Mouse (Mus musculus) left cerebral cortex, postnatal 4 days (tissue): Measurements from ENCODE around the gene Kat2b. TPM values are rescaled to one million over a fixed set of nuclear protein-coding genes. Genes with fewer than 3 reads are reported as not detected.
"Not testable (repeated sequence)": the region's sequence is repeated elsewhere in the genome, so short reads cannot be mapped to it uniquely, and the experiment has no call there.

ENCODE experiments used
- DNase-seq: peaks from one replicate; pipeline ENCODE4 v3.0.0-alpha.2; 2022
- intact Hi-C: fragments of 180-260 bp; cut with DNase I; formaldehyde crosslinking; loops from one replicate; pipeline ENCODE4 v1.15.1; 2025
- total RNA-seq, 2 experiments: library from RNA; stranded (reverse); gene quantifications; 2 replicates each; pipeline ENCODE4 v1.2.3; 2021

Kat2b gene
- total RNA-seq, 2 experiments from 2014 or later: 14.2 to 14.4 TPM

DNA sequence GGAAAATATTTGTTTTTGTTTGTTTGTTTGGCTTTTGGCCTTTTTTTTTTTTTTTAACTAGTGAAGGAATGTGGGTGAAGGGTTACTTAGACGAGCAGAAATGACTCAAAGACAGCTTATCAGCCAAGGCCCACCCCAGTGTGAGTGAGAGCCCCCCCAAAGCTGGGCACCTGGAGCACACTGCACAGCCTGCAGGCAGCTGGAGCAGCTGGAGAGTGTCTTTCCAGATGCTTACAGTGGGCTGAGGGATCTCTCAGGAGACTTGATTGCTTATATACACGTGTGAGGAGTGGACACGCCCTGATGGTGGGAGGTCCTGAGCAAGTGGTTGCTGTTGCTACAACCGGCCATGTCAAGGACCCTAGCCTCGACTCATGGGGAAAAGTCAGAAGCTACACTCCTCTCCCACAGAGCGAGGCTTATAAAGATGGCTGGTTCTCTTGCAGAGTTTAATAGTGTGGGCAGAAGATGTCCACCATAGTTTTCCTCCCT, 89.8 kb downstream of the Kat2b start:
- DNase-seq: no peak
- intact Hi-C loops: no loop called here

DNA sequence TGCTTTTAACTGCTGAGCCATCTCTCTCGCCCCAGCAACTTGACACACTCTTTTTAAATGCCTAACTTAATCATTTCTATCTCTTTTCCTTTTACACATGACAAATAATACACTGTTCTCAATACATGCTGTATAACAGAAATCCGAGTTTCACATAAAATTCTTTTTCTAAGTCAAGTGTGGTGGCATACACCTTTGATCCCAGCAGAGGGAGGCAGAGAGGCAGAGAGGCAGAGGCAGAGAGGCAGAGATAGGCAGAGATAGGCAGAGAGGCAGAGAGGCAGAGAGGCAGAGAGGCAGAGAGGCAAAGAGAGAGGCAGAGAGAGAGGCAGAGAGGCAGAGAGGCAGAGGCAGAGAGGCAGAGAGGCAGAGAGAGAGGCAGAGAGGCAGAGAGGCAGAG, 90.7 kb downstream of the Kat2b start:
- DNase-seq, intact Hi-C loops: not testable (repeated sequence)

DNA sequence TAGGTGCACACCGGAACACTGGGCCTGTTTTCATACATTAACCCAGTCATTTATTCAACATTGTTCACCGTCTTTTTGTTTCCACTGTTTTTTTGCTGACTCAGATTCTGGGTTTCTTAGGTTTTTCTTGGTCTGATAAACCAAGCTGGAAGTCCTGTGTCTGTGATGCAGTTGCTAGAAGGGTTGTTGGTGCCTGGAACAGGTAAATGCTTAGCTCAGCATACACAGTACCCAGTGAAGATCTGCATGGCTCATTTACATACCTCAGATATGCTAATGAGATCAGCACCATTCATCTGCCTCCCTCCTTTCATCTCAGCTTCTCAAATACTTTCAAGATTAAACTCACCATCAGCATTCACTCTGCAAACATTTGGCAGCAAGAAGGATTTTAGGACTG, 92.0 kb downstream of the Kat2b start:
- intact Hi-C loops: no loop called here
- no peak for DNase-seq

DNA sequence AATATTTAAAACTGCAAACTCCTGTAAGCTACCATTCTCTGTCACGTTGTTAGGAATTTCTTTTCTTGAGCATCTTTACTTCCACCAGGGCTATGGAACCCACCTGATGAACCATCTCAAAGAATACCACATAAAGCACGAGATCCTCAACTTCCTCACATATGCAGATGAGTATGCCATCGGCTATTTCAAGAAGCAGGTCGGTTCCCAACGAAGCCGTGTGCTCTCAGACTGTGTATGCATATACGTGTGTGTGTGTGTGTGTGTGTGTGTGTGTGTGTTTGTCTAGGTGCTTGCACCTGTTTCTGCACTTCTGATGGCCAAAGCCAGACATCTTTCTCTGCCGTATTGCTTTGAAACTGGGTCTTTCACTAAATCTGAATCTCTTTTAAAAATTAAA, 92.6 kb downstream of the Kat2b start:
- intact Hi-C loops: no loop called here
- no peak for DNase-seq

DNA sequence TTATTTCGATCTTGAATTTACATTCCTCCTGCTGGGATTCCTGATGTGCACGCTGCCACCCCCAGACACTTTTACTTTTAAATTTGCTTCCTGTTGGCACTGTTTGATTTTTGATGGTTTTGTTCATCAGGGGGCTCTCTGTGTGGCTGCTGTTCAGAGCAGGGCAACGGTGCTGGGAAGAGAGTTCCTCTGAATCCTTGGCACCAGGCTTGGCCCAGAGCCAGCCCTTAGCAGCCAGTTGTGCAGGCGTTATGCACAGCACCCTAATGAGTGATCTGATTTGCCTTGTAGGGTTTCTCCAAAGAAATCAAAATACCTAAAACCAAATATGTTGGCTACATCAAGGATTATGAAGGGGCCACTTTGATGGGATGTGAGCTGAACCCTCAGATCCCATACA, 93.1 kb downstream of the Kat2b start:
- intact Hi-C loops: no loop called here
- peak; percentile 61 for DNase-seq

DNA sequence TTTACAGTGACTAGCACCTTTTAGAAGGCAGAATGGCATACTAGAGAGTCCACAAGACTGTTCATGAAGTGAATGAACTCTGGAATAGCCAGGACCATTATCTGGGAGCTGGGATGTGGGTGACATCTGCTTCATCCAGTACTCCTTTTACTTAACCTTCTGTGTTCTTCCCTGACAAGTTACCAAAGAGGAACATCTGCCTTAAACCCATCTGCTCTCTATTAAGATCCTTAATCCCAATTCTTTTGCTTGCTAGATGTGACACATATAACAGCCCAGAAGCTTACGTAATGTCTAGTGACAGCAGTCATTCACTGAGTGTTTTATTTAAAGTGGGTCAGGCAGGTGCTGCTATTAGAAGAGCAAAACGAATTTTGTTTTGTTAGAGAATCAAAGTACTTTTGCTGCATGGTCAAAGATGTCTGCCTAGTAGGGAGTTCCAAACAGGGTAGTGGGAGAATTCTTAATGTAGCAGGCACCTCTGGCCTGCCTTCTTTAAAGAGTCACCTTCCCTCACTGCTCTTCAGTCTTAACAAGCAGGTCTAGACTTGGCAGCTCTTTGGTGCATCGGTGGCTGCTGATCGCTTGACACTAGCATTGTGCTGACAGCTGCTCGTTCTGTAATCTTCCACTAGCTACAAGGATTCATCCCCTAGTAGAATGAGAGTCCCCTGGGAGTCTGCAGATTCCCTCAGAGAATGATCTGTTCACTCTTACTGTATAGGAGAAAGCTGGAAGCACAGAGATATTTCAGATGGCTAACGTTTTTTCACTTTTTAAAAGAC, 94.6 kb downstream of the Kat2b start:
- intact Hi-C loops: no loop called here
- DNase-seq: no peak

DNA sequence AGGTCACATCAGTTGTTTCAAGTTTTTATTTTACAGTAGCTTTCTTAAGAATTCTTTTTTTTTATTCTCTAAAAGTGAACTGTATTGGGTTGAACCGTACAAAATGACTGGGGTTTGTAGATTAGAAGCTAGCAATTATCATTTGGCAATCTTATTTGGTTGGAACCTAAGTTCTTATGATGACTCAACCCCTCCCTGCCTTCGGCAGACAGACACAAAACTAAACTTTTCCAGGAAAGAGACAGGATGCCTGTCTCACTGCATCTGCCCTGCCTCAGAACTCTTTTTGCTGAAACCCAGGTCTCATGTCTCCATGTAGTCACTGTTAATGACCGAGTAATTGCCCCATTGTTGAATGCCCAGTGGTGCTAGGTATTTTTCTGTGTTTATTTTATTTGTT, 97.6 kb downstream of the Kat2b start:
- no peak for DNase-seq
- intact Hi-C loops: no loop called here

DNA sequence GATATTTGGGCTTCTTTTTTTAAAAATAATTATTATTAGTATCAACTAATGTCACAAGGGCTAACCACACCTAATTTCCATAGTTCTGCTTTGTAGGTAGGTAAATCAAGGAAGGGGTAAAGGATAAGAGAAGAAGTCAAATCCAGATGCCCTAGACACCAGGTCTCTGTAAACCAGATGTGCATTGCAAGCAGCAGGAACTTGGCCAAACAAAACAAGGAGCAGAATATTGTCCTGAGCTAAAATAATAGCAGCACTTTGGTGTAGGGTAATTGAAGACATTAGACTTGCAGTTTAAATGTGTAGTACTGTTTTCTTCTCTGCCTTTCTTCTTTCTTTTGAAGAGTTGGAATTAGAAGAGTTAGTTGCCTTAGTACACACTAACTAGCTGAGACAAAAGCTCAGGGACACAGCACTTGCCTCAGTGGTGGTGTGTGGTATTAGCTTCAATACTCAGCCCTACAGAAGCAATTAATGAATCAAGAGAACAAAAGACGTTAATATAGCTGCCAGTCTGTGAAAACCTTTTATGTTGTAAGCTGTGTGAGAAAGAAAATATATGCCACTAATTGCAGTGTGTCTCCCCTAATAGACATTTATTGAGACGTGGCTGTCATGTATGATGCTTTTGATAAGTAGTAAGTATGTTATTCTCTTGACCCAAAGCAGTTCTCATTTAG, 98.2 kb downstream of the Kat2b start:
- intact Hi-C loops: no loop called here
- DNase-seq: no peak

DNA sequence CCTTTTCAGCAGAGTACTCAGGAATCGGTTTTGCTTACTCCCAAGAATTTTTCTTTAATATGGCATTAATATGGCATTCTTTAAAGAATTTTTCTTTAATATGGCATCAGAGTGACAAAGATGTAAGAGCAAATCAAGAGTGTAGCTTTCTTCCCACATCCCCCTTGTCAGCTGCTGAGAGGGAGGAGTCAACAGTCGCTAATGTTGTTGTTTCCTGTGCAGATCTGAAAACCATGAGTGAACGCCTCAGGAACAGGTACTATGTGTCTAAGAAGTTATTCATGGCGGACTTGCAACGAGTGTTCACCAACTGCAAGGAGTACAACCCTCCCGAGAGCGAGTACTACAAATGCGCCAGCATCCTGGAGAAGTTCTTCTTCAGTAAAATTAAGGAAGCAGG, 103.8 kb downstream of the Kat2b start:
- no peak for DNase-seq

DNA sequence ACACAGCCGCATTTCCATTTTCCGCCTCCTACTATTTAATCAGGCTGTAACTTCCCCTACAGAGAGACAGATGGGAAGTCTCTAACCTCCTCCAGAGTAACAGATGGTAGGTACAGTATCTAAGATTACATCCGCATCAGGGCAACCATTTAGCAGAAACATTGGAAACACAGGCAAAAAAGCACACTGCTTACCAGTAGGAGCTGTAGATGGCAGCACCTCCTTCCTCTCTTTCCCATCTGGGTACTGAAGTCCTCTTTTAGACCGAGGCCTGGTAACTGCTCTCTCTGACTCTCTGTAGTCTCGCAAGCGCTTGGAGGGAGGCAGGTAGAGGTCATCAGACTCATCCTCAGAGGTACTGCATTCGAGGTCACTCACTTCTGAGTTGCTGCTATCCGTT, 112.1 kb downstream of the Kat2b start:
- intact Hi-C loops: no loop called here
- DNase-seq: peak; percentile 51

More for the DNA sequence above, 103.8 kb downstream of the Kat2b start:
- intact Hi-C loops: no loop called here

DNA sequence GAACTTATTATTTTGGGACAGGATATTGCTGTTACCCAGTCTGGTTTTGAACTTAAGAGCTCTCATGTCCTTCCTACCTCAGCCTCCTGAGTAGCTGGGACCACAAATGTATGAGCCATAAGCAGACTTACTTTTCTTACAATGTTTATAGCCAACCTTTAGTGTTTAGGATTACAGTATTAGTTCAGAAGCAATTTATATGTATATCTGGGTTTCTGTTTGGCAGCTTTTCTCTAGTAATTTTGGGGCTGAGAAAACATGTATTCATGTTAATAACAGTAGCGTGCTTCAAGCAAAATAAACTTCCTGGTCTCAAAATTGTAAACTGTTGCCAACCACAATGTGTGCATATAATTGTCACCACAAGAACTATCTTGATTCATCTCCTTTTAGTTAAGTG, 121.7 kb downstream of the Kat2b start:
- intact Hi-C loops: no loop called here
- no peak for DNase-seq

DNA sequence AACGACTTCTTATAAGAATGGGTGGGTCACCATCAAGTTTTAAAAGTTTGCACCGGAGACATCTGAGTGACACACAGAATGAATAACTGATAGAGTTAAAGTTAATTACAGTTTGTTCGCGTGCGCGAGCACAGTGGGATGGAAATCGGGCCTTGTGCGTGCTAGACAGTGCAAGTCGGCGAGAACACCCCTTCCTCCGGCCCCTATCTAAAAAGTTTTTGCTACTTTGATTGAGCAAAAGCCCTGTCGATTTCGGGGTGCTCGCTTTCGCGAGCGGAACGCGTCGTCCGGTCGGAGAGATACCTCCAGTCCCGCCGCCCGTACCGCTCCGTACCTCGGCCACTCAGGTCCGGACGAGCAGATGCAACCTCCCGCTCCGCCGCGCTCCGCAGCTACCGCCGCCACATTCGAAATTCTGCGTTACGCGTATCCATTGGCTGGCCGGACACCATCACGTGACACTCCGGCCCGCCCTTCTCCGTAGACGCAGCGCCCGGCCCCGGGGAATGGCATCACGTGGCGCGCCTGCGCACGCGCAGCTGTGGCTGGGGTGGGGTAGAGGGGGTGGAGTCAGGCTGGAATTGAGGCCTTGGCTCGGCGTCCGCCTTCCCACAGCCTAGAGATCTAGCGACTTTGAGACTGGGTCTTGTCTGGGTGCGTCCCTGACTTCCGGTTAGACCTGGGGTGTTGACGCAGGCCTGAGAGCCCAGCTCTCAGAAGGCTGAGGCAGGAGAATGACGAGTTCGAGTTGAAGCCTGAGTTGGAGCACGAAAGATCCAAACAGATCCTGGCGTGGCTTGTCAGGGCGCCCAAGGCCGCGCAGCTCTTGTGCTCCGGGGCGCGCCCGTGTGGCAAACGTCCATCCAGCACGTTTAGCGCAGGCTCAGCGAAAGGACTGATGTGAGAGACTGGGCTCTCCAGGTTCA, 122.5 kb downstream of the Kat2b start, which contains the start of gene Sgo1:
Sgo1 (minus strand) TSS at position 457 of the 926 bp plus-strand sequence.
- intact Hi-C loops: no loop called here
- DNase-seq: peak; percentile 98

DNA sequence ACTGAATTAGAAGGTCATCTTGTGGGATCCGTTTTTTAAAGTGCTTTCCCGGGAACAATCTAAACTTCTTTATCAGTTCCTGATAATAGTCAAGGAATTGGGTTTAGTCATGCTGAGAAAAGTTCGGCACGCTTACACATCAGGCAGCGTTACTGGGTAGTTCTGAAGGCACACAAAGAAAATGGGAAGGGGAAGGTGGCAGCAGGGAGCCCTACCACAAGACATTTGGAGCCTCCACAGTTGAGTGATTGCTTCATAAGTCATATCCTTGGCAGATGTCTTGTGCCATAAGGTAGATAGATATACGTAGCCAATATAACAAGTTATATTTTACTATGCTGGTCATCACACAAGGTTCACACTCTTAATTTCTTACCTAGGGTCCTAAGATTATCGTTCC, 123.3 kb downstream of the Kat2b start:
- intact Hi-C loops: loop anchor here (5.0 kb wide), 1 partner anchor 178 kb away; no protein-coding TSS in a partner anchor
- DNase-seq: peak; percentile 11

DNA sequence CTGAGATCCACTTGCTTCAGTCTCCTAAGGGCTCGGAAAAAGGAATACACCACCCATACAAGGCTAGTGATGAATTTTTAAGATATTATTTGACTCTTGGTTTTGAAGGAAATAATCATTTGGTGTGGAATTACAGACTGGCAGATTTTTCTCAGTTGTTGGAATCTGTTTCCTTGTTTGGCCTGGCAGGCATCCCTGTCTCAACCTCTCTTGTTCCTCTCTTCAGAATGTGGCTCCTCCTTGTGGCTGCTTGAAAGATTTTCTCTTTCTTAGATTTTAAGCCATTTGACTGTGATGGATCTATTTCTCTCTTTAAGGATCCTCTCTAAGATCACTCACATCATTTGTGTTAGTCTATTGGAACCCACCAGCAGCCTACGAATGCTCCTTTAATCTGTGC, 127.4 kb downstream of the Kat2b start:
- intact Hi-C loops: loop anchor here (5.0 kb wide), 1 partner anchor 182 kb away; no protein-coding TSS in a partner anchor
- DNase-seq: peak; percentile 42

DNA sequence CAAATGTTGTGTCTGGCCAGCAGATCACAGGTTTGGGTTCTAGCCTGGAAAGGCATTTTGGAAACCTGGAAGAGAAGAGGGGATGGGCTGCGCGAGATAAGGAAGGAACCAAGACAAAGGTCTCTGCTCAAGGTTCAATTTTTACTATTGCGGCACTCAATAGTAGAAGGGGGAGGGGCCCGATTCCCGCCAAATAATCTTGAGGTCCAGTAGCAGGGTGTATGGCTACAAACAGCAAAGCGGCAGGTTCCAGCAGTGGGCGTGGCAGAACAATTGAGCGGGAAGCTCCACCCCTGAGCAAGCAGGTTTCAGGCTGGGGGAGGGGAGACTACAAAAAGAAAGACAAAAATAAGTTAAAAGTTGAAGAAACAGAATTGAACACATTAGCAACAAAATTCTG, 130.9 kb downstream of the Kat2b start:
- intact Hi-C loops, DNase-seq: not testable (repeated sequence)

DNA sequence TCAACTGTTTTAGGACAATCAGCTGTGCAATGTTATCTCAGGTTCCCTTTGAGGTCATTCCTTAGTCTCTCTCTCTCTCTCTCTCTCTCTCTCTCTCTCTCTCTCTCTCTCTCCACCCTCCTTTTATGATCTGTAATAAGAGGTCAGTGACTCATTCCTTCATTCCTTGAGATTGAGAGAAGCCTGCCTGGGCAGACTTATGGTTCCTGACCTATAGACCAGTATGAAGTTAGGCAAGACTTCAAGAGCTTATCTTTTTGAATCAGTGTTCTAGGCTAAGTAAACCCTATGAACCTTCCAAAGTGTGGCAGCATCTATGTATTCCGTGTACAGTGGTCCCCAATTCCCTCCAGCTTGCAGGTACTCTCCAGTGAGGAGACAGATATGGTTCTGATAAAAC, 147.8 kb downstream of the Kat2b start:
- intact Hi-C loops: no loop called here
- DNase-seq: no peak

DNA sequence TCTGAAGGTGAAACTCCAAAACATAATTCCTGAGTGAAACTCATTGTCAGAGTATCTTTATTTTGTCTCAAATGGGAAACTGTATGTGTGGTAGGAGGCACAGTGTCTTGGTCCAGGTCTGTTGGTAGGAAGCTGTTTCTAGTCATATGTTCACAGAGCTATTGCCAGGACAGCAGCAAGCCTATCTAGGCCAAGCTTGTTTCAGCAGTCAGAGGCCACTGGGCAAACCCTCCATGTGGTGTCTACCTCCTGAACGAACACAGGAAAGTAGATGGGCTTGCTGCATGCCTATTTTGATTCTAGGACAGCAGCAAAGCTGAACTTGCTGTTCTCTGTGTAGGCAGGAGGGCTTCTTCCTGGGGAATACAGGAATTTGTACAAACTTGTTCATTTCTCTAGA, 148.5 kb downstream of the Kat2b start:
- intact Hi-C loops, DNase-seq: not testable (repeated sequence)

DNA sequence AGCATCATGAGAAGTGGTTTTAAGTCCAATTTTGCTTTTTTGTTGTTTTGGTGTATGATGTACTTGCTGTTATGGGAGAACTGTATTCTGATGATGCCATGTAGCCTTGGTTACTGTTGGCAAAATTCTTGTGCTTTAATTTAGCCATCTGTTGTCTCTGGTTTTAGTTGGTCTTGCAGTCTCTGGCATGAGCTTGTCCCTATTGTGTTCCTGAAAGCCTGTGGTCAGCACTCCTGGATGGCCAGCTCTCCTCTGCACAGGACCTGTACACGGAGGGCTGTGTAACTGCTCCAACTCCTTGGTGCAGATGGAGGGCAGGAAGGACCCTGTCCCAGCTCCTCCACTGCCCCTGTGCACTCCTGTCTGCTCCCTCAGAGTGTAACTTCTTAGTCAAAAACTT, 151.8 kb downstream of the Kat2b start:
- no peak for DNase-seq
- intact Hi-C loops: no loop called here

DNA sequence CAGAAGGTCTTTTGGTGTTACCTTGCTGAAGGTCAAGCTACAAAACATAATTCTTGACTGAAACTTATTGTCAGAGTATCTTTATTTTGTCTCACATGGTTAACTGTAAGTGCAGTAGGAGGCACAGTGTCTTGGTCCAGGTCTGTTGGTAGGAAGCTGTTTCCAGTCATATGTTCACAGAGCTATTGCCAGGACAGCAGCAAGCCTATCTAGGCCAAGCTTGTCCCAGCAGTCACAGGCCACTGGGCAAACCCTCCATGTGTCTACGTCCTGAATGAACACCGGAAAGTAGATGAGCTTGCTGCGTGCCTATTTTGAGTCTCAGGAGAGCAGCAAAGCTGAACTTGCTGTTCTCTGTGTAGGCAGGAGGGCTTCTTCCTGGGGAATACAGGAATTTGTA, 152.3 kb downstream of the Kat2b start:
- DNase-seq, intact Hi-C loops: not testable (repeated sequence)
